Mouse (Mus musculus) ES-Bruce4 (cell line): ENCODE results near the gene Zp3.

Experiments used
- CTCF ChIP-seq: IDR thresholded peaks from one replicate; pipeline ENCODE4 v1.8.1; 2011; ENCODE audit warnings: low read depth, low read length
- EP300 ChIP-seq: IDR thresholded peaks from 2 replicates; pipeline ENCODE4 v1.6.1; 2011; ENCODE audit warnings: low read depth, low read length; ENCODE audit not compliant: insufficient read depth
- POLR2A ChIP-seq: IDR thresholded peaks from one replicate; pipeline ENCODE4 v1.8.1; 2011; ENCODE audit warnings: low read length; ENCODE audit not compliant: insufficient read depth

GRCm38 (mm10) chr5:135971876-135972275, 8.0 kb upstream of the Zp3 start:
- TF ChIP-seq EP300 (no peak), POLR2A (no peak), CTCF (no peak)
